Mouse (Mus musculus): ENCODE data around the gene Cacng7.

Cacng7 gene

GRCm38 (mm10) chr7:3348326-3348725 lies 15.6 kb downstream of the Cacng7 start:
- no peak for DNase-seq

- no peak for DNase-seq
Measured at GRCm38 (mm10) chr7:3349775-3350174, 17.0 kb downstream of the Cacng7 start.

- DNase-seq: no peak
Measured at GRCm38 (mm10) chr7:3351536-3351935, 18.8 kb downstream of the Cacng7 start.

GRCm38 (mm10) chr7:3354850-3355249 lies 22.1 kb downstream of the Cacng7 start:
- DNase-seq: no peak

GRCm38 (mm10) chr7:3360678-3361077 lies 27.9 kb downstream of the Cacng7 start:
- DNase-seq: no peak

GRCm38 (mm10) chr7:3365547-3366279 lies 33.0 kb downstream of the Cacng7 start:
- no peak for DNase-seq

GRCm38 (mm10) chr7:3366705-3367516 lies 34.2 kb downstream of the Cacng7 start:
- DNase-seq: no peak

- no peak for DNase-seq
Measured at GRCm38 (mm10) chr7:3367569-3367968, 34.8 kb downstream of the Cacng7 start.

GRCm38 (mm10) chr7:3368311-3368710 lies 35.6 kb downstream of the Cacng7 start:
- DNase-seq: no peak

- DNase-seq: no peak
Measured at GRCm38 (mm10) chr7:3369189-3369588, 36.4 kb downstream of the Cacng7 start.

- DNase-seq: peak; percentile 43
Measured at GRCm38 (mm10) chr7:3370407-3370806, 37.7 kb downstream of the Cacng7 start.

- no peak for DNase-seq
Measured at GRCm38 (mm10) chr7:3372376-3372775, 39.6 kb downstream of the Cacng7 start.

GRCm38 (mm10) chr7:3373754-3374153 lies 41.0 kb downstream of the Cacng7 start:
- peak; percentile 51 for DNase-seq

GRCm38 (mm10) chr7:3376831-3377230 lies 44.1 kb downstream of the Cacng7 start:
- peak; percentile 56 for DNase-seq

GRCm38 (mm10) chr7:3382123-3382522 lies 49.4 kb downstream of the Cacng7 start:
- DNase-seq: no peak

GRCm38 (mm10) chr7:3384807-3385319 lies 52.1 kb downstream of the Cacng7 start:
- DNase-seq: no peak

GRCm38 (mm10) chr7:3386036-3386730 lies 53.4 kb downstream of the Cacng7 start:
- DNase-seq: no peak

GRCm38 (mm10) chr7:3387761-3388160 lies 55.0 kb downstream of the Cacng7 start:
- no peak for DNase-seq

GRCm38 (mm10) chr7:3388885-3389284 lies 56.1 kb downstream of the Cacng7 start:
- no peak for DNase-seq

GRCm38 (mm10) chr7:3389444-3390412 lies 57.0 kb downstream of the Cacng7 start:
- peak; percentile 45 for DNase-seq

GRCm38 (mm10) chr7:3390413-3391080 lies 57.8 kb downstream of the Cacng7 start, which contains the start of gene Cacng8:
TSS of gene Cacng8 (plus strand) at chr7:3390683.
- no peak for DNase-seq

Data from kidney, adult 9 months (tissue).